ENCODE assay signal across 8 mouse cellular contexts in the genomic region with DNA sequence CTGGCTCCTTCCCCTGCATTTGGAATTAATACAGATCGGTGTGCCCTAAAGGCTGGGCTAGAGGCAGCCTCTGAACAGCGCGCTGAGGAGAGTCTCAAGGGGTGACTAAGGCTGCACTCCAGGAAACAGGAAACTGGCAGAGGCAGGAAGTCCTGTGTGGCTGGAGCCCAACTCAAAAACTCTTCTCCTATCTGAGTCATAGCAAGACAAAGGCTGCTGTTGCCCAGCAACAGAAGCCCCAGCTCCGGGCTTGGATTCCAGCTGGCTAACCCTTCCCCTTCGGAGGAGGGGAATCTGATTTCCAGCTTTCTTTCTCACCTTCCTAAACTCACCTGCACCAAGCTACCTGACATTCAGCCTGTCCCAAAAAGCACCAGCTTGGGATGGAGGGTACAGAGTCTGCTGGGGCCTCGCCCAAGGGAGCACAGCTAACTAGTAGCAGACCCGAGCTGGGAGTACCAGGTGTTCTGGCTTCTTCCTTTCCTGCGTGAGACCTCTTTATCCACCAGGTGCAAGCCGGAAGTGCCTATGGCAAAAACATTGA. TPM values are rescaled to one million over a fixed set of nuclear protein-coding genes. Genes with fewer than 3 reads are reported as not detected.
A peak's percentile ranks its signal among the peaks of the same experiment; 100 is the strongest.
DNase-seq lines count a peak whose midpoint lies in the region; ATAC-seq and TF ChIP-seq lines count a peak whose summit lies in the region.

No protein-coding gene starts in this region.

- peak overlapping the region; percentile 34 for H3K4me2 ChIP-seq in hindbrain, postnatal 0 days (ENCODE audit: low read depth, low read length)
- H3K4me2 ChIP-seq in stomach, embryonic 16.5 days (ENCODE audit: low read depth, low read length) = peak overlapping the region; percentile 51

- H3K4me3 ChIP-seq in ES-E14 (ENCODE audit: insufficient read depth in 1 of 2, low read depth in 1 of 2, low read length in 2 of 2, poor library complexity in 1 of 2, severe bottlenecking in 1 of 2) = no peak overlapping the region
- 0 out of 2 replicates have a peak overlapping the region, but pooled peaks have one; percentile 2 for H3K4me3 ChIP-seq in brown adipose tissue, adult 24 weeks (ENCODE audit: insufficient read depth, low read depth, low read length)
- H3K4me3 ChIP-seq in hindbrain, postnatal 0 days (ENCODE audit: low read length) = no peak overlapping the region
- peak overlapping the region; percentile 85 for H3K4me3 ChIP-seq in megakaryocyte, embryonic 14.5 days (replicated peaks)
- H3K4me3 ChIP-seq in stomach, embryonic 16.5 days (replicated peaks; ENCODE audit: low read length) = peak overlapping the region; percentile 15

- no peaks in the 10 kb centered on the region for H3K36me3 ChIP-seq in ES-E14 (ENCODE audit: control insufficient read depth, insufficient read depth, low read length, poor library complexity, severe bottlenecking)
- no peaks in the 10 kb centered on the region for H3K36me3 ChIP-seq in hindbrain, postnatal 0 days (ENCODE audit: insufficient read depth, low read length)
- H3K36me3 ChIP-seq in megakaryocyte, embryonic 14.5 days (replicated peaks; ENCODE audit: low read length) = no peaks in the 10 kb centered on the region
- H3K36me3 ChIP-seq in stomach, embryonic 16.5 days (ENCODE audit: control insufficient read depth, insufficient read depth, low read length) = no peaks in the 10 kb centered on the region

- peak; percentile 88 for ATAC-seq in hindbrain, postnatal 0 days
- ATAC-seq in stomach, embryonic 16.5 days (ENCODE audit: insufficient read depth, low FRiP score) = peak; percentile 94

- intact Hi-C loops in left cerebral cortex, postnatal 25 days (cut with DNase I) = no loop called here

- no peaks in the 10 kb centered on the region; the same call in 1 of the 2 replicates for H3K27me3 ChIP-seq in hindbrain, postnatal 0 days (ENCODE audit: insufficient read depth, low read length)
- H3K27me3 ChIP-seq in megakaryocyte, embryonic 14.5 days (replicated peaks) = peaks cover 6% of the 10 kb centered on the region
- H3K27me3 ChIP-seq in stomach, embryonic 16.5 days (ENCODE audit: control insufficient read depth, insufficient read depth, low read length) = no peaks in the 10 kb centered on the region

- H3K27ac ChIP-seq in ES-E14 (ENCODE audit: insufficient read depth, low read depth, low read length, poor library complexity, severe bottlenecking) = no peak overlapping the region
- H3K27ac ChIP-seq in brown adipose tissue, adult 24 weeks (replicated peaks; ENCODE audit: low read depth, low read length) = no peak overlapping the region
- peak overlapping the region; percentile 41; the same call in 1 of the 2 replicates for H3K27ac ChIP-seq in hindbrain, postnatal 0 days
- peak overlapping the region; percentile 73; the same call in 1 of the 2 replicates for H3K27ac ChIP-seq in stomach, embryonic 16.5 days (ENCODE audit: low read length)

- no peak for TF ChIP-seq CTCF in hindbrain, postnatal 0 days (IDR thresholded peaks at IDR 0.05; ENCODE audit: low read depth)

- 20% methylated on average over 9 of the region's 9 CpGs for WGBS in hindbrain, postnatal 0 days
- WGBS in stomach, embryonic 16.5 days = 15% methylated on average over 9 of the region's 9 CpGs

- no peak overlapping the region for H3K9ac ChIP-seq in ES-E14 (ENCODE audit: insufficient read depth, low read depth, low read length, poor library complexity, severe bottlenecking)
- H3K9ac ChIP-seq in hindbrain, postnatal 0 days (replicated peaks; ENCODE audit: low read length) = no peak overlapping the region
- H3K9ac ChIP-seq in stomach, embryonic 16.5 days (ENCODE audit: low read length) = peak overlapping the region; percentile 26

- H3K9me3 ChIP-seq in ES-E14 (ENCODE audit: control insufficient read depth, insufficient read depth, low read depth, low read length) = no peaks in the 10 kb centered on the region
- H3K9me3 ChIP-seq in hindbrain, postnatal 0 days (ENCODE audit: low read length) = no peaks in the 10 kb centered on the region
- peaks cover 10% of the 10 kb centered on the region for H3K9me3 ChIP-seq in megakaryocyte, embryonic 14.5 days
- H3K9me3 ChIP-seq in stomach, embryonic 16.5 days (replicated peaks; ENCODE audit: control insufficient read depth, low read length) = no peaks in the 10 kb centered on the region

- DNase-seq in ES-E14 (ENCODE audit: low read depth, low spot score) = peak; percentile 42
- DNase-seq in gastrocnemius, postnatal 25 days = peak; percentile 65
- DNase-seq in hindbrain, postnatal 0 days (ENCODE audit: low spot score) = peak; percentile 80
- DNase-seq in left cerebral cortex, postnatal 25 days (ENCODE audit: low spot score in 2 of 2) = peak; percentile 43 to 77
- no peak for DNase-seq in cerebellum, adult 11-12 months

- H3K4me1 ChIP-seq in ES-E14 (ENCODE audit: control insufficient read depth in 2 of 2, insufficient read depth in 2 of 2, low read length in 2 of 2, poor library complexity in 1 of 2) = peaks cover 0 to 2% of the 10 kb centered on the region in 2 experiments; a peak in 1 of 4 replicates
- no peaks in the 10 kb centered on the region; the same call in 1 of the 2 replicates for H3K4me1 ChIP-seq in brown adipose tissue, adult 24 weeks (ENCODE audit: control insufficient read depth, insufficient read depth, insufficient read length, low read length)
- H3K4me1 ChIP-seq in hindbrain, postnatal 0 days (ENCODE audit: insufficient read depth, low read length) = peaks cover 9% of the 10 kb centered on the region
- H3K4me1 ChIP-seq in megakaryocyte, embryonic 14.5 days = peaks cover 45% of the 10 kb centered on the region
- H3K4me1 ChIP-seq in stomach, embryonic 16.5 days (ENCODE audit: control insufficient read depth, insufficient read depth, low read length) = peaks cover 5% of the 10 kb centered on the region

- in situ Hi-C loops in ES-E14 (cut with MboI; ENCODE audit: low sequenced_read_pairs in 2 of 2, unreplicated experiment in 2 of 2) = loop anchor here (25.0 kb wide), 2 partner anchors 834 to 859 kb away; partner anchors contain the start of gene Nlrp1a (in 1 of the 2)

TF ChIP-seq in ES-E14, 5 proteins besides CTCF, POLR2A, EP300 and RAD21:
- no peak for TF ChIP-seq ZNF384 (IDR thresholded peaks at IDR 0.05; ENCODE audit: low read depth, low read length)
- no peak for TF ChIP-seq ZC3H11A (IDR thresholded peaks at IDR 0.05; ENCODE audit: borderline replicate concordance, low read depth, low read length)
- TF ChIP-seq HCFC1 (IDR thresholded peaks at IDR 0.05; ENCODE audit: borderline replicate concordance, insufficient read depth, low read length) = no peak
- TF ChIP-seq MAFK (IDR thresholded peaks at IDR 0.05; ENCODE audit: insufficient read depth, low read depth, low read length) = no peak
- TF ChIP-seq CHD2 (IDR thresholded peaks at IDR 0.05; ENCODE audit: low read depth, low read length) = no peak

RNA-seq across cellular contexts. Expression of gene Aipl1, which starts 41.3 kb away (rescaled TPM):
- 0.18 and 0.32 TPM in 2 replicates for total RNA-seq in ES-E14 (2012; rRNA removed)
- polyA plus RNA-seq in brown adipose tissue, adult 24 weeks (2012; ENCODE audit: insufficient read depth, insufficient read length, missing spikeins) = not detected in 2 replicates
- total RNA-seq in gastrocnemius, postnatal 25 days (2021) = not detected
- 0.07 TPM in 1 of 2 replicates, not detected in the other for total RNA-seq in hindbrain, postnatal 0 days (2014; rRNA removed)
- 0.34 and 0.42 TPM in 2 replicates for polyA plus RNA-seq in hindbrain, postnatal 0 days (2015; fragmentation: Nextera tagmentation; extraction: Ambion mirVana)
- total RNA-seq in left cerebral cortex, postnatal 25 days (2021) = under 1 TPM in 1 of 2 experiments, not detected in 1; 0.14 TPM
- polyA plus RNA-seq in megakaryocyte, embryonic 14.5 days (2012; ENCODE audit: insufficient read depth, low replicate concordance) = 0.23 TPM in 1 of 2 replicates, not detected in the other
- polyA plus RNA-seq in stomach, embryonic 16.5 days (2015; fragmentation: Nextera tagmentation; extraction: Ambion mirVana) = 0.16 and 0.22 TPM in 2 replicates

RNA-seq across cellular contexts. Expression of gene Pimreg, which starts 45.8 kb away (rescaled TPM):
- total RNA-seq in ES-E14 (2012; rRNA removed) = 28.7 and 31.3 TPM in 2 replicates
- polyA plus RNA-seq in brown adipose tissue, adult 24 weeks (2012; ENCODE audit: insufficient read depth, insufficient read length, missing spikeins) = not detected in 2 replicates
- under 1 TPM; 0.64 to 0.70 TPM for total RNA-seq in gastrocnemius, postnatal 25 days (2021)
- 18.7 and 22.8 TPM in 2 replicates for total RNA-seq in hindbrain, postnatal 0 days (2014; rRNA removed)
- polyA plus RNA-seq in hindbrain, postnatal 0 days (2015; fragmentation: Nextera tagmentation; extraction: Ambion mirVana) = 23.9 and 27.8 TPM in 2 replicates
- under 1 TPM; 0.25 to 0.53 TPM for total RNA-seq in left cerebral cortex, postnatal 25 days (2021)
- 25.8 and 50.2 TPM in 2 replicates for polyA plus RNA-seq in megakaryocyte, embryonic 14.5 days (2012; ENCODE audit: insufficient read depth, low replicate concordance)
- 74.5 and 76.2 TPM in 2 replicates for polyA plus RNA-seq in stomach, embryonic 16.5 days (2015; fragmentation: Nextera tagmentation; extraction: Ambion mirVana)

Comparison
In these comparisons a context has a peak if more than half of its experiments do, and no peak if none do; other contexts are left out.
1. H3K27ac ChIP-seq: peak in hindbrain, postnatal 0 days (single experiment) and stomach, embryonic 16.5 days (single experiment); none in ES-E14 (single experiment) and brown adipose tissue, adult 24 weeks (single experiment).
2. H3K4me3 ChIP-seq: peak in brown adipose tissue, adult 24 weeks (single experiment), megakaryocyte, embryonic 14.5 days (single experiment) and stomach, embryonic 16.5 days (single experiment); none in ES-E14 (0 of 2) and hindbrain, postnatal 0 days (single experiment).
3. RNA of gene Pimreg, which starts 45.8 kb away (total RNA-seq): 28.7 to 31.3 TPM in ES-E14 and 18.7 to 22.8 TPM in hindbrain, postnatal 0 days; 0.64 to 0.70 TPM in gastrocnemius, postnatal 25 days and 0.25 to 0.53 TPM in left cerebral cortex, postnatal 25 days; every median in the first group is over 10 times any median in the second.